Mouse (Mus musculus) embryonic facial prominence, embryonic 15.5 days (tissue): ENCODE data around the gene Zfp64. TPM values are rescaled to one million over a fixed set of nuclear protein-coding genes. Genes with fewer than 3 reads are reported as not detected.

ENCODE experiments used
- ATAC-seq: fragments of 200-750 bp; cut with Nextera tagmentation; 2 replicates; pipeline ENCODE4 v1.8.0; 2017; ENCODE audit warnings: low read depth, moderate TSS enrichment; ENCODE audit not compliant: insufficient number of reproducible peaks, low FRiP score, low TSS enrichment
- H3K27ac ChIP-seq: fragments of 300-500 bp; sonication (generic); replicated peaks from 2 replicates; pipeline ENCODE4 v1.5.1; 2015; ENCODE audit warnings: mild to moderate bottlenecking, inconsistent platforms
- H3K27me3 ChIP-seq: fragments of 300-500 bp; sonication (generic); 2 replicates; pipeline ENCODE4 v1.6.1; 2015; ENCODE audit warnings: inconsistent platforms
- H3K36me3 ChIP-seq: fragments of 300-500 bp; sonication (generic); 2 replicates; pipeline ENCODE4 v1.6.1; 2015; ENCODE audit warnings: mild to moderate bottlenecking, inconsistent platforms
- H3K4me1 ChIP-seq: fragments of 300-500 bp; sonication (generic); 2 replicates; pipeline ENCODE4 v1.6.1; 2015; ENCODE audit warnings: inconsistent platforms
- H3K4me2 ChIP-seq: fragments of 300-500 bp; sonication (generic); replicated peaks from 2 replicates; pipeline ENCODE4 v1.6.1; 2015; ENCODE audit warnings: mild to moderate bottlenecking, inconsistent platforms
- H3K4me3 ChIP-seq: fragments of 300-500 bp; sonication (generic); replicated peaks from 2 replicates; pipeline ENCODE4 v1.5.1; 2015; ENCODE audit warnings: mild to moderate bottlenecking, inconsistent platforms
- H3K9ac ChIP-seq: fragments of 300-500 bp; sonication (generic); 2 replicates; pipeline ENCODE4 v1.6.1; 2015; ENCODE audit warnings: inconsistent platforms
- H3K9me3 ChIP-seq: fragments of 300-500 bp; sonication (generic); replicated peaks from 2 replicates; pipeline ENCODE4 v1.6.1; 2016; ENCODE audit warnings: inconsistent platforms
- WGBS: fragments of 180-500 bp; shearing (Covaris S2); methylation state at CpG from one replicate; pipeline ENCODE4 v1.1.7; 2015; 5-methylcytosine and 5-hydroxymethylcytosine counted together
- polyA plus RNA-seq: library from polyadenylated mRNA; unstranded; fragments of >200 nt; fragmentation: Nextera tagmentation; extraction: Ambion mirVana; gene quantifications from 2 replicates; pipeline ENCODE4 v1.2.1, GENCODE M21; 2015

The Zfp64 gene
- polyA plus RNA-seq, 1 experiment from 2014 or later, result 59.2 TPM

DNA sequence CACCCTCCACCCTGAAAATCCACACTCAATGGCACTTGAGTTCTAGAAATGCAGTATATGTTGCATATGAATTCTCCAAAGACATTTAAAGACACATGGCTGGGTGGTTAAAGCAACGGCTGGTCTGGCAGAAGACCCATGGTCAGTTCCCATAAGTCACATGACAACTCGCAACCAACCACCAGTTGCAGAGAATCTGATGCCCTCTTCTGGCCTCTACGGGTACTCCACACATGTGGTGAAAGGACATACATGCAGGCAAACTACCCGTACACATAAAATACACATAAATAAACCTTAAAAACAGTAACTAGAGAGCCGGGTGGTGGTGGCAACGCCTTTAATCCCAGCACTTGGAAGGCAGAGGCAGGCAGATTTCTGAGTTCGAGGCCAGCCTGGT, 60.6 kb downstream of the Zfp64 start:
- Histone ChIP-seq H3K36me3 (0 out of 2 replicates have a peak, but pooled peaks cover 5% of the 10 kb centered on the region), H3K4me1 (no peaks in the 10 kb centered on the region), H3K9ac (no peak overlapping the region), H3K4me2 (no peak overlapping the region), H3K4me3 (no peak overlapping the region), H3K9me3 (no peaks in the 10 kb centered on the region), H3K27ac (no peak overlapping the region), H3K27me3 (no peaks in the 10 kb centered on the region)
- ATAC-seq, result no peak
- WGBS, result 87% methylated on average over 7 of the region's 7 CpGs

- Histone ChIP-seq H3K27me3 (no peaks in the 10 kb centered on the region), H3K4me3 (no peak overlapping the region), H3K36me3 (0 out of 2 replicates have a peak, but pooled peaks cover 3% of the 10 kb centered on the region), H3K9ac (no peak overlapping the region), H3K9me3 (no peaks in the 10 kb centered on the region), H3K27ac (no peak overlapping the region), H3K4me2 (no peak overlapping the region), H3K4me1 (no peaks in the 10 kb centered on the region)
- no peak for ATAC-seq
- 70% methylated on average over 2 of the region's 2 CpGs for WGBS
Observed at GRCm38 (mm10) chr2:168892057-168892456, 63.3 kb downstream of the Zfp64 start.

DNA sequence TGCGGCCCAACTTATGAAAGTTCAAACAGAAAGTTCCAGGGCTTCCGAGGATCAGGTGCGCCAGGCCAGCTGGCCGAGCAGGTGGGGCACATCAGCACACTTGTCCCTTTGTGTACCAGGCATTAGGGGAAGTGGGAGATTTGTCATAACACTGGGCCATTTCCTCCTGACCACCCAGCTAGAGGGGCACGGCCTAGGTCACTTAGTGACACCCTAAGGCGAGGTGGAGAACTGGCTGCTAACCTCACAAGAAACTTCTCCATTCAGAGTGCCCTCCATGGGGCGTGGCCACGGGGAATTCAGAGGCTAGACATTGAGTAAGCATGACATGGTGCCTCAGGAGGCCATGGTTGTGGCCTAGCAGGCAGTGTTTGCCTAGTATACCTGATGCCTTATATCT, 70.7 kb downstream of the Zfp64 start:
- no peak for ATAC-seq
- 54% methylated on average over 8 of the region's 8 CpGs for WGBS

GRCm38 (mm10) chr2:168882997-168883396, 72.4 kb downstream of the Zfp64 start:
- Histone ChIP-seq H3K4me2 (no peak overlapping the region), H3K9me3 (no peaks in the 10 kb centered on the region), H3K27me3 (no peaks in the 10 kb centered on the region), H3K27ac (no peak overlapping the region), H3K4me1 (no peaks in the 10 kb centered on the region), H3K36me3 (no peaks in the 10 kb centered on the region), H3K4me3 (no peak overlapping the region), H3K9ac (no peak overlapping the region)
- 100% methylated on average over 1 of the region's 1 CpGs for WGBS
- ATAC-seq, result no peak

More for the DNA sequence above, 70.7 kb downstream of the Zfp64 start:
- H3K4me3 ChIP-seq, result no peak overlapping the region
- no peaks in the 10 kb centered on the region for H3K27me3 ChIP-seq
- no peaks in the 10 kb centered on the region for H3K9me3 ChIP-seq
- no peaks in the 10 kb centered on the region for H3K4me1 ChIP-seq
- no peak overlapping the region for H3K9ac ChIP-seq
- H3K27ac ChIP-seq, result no peak overlapping the region
- no peak overlapping the region for H3K4me2 ChIP-seq
- H3K36me3 ChIP-seq, result no peaks in the 10 kb centered on the region

DNA sequence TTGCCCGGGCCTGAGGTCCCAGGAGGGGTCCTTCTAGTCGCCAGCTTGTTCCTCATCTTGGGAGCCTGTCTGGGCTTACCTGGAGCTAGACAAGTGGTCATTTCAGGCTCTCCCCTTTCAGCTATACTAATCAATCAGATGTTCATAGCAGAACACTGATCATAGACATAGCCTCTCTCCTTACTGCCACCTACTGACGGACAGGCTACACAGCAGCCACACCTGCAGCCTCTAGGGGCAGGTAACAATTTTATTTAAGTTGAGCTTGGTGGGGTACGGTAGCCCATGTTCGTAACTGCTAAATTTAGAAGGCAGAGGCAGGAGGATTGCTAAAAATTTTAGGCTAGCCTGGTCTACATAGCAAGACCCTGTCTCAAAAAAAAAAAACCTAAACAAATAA, 73.5 kb downstream of the Zfp64 start:
- no peaks in the 10 kb centered on the region for H3K27me3 ChIP-seq
- no peaks in the 10 kb centered on the region for H3K4me1 ChIP-seq
- H3K9ac ChIP-seq, result no peak overlapping the region
- no peaks in the 10 kb centered on the region for H3K9me3 ChIP-seq
- no peak for ATAC-seq
- WGBS, result 50% methylated on average over 5 of the region's 5 CpGs
- H3K4me2 ChIP-seq, result no peak overlapping the region
- no peak overlapping the region for H3K4me3 ChIP-seq
- no peaks in the 10 kb centered on the region for H3K36me3 ChIP-seq
- no peak overlapping the region for H3K27ac ChIP-seq

DNA sequence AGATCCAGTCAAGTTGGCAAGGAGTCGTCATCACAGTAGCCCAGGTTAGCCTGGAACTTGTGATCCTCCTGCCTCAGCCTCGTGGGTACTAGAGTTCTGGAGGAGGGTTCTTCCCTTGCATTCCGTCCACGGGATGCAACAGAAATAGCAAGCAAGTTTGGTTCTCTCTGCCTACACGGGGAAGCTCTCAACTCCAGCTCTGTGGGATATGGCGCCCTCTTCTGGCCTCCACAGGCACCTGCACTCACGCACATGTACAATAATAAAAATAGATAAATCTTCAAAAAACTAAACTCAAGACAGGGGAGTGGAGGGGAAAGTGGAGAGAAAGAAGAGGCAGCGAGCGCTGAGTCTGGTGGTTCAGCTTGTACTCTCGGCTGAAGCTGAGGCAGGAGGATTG, 75.8 kb downstream of the Zfp64 start:
- 80% methylated on average over 10 of the region's 10 CpGs for WGBS
- Histone ChIP-seq H3K4me3 (no peak overlapping the region), H3K27ac (no peak overlapping the region), H3K4me1 (no peaks in the 10 kb centered on the region), H3K36me3 (no peaks in the 10 kb centered on the region), H3K9ac (no peak overlapping the region), H3K9me3 (no peaks in the 10 kb centered on the region), H3K27me3 (no peaks in the 10 kb centered on the region), H3K4me2 (no peak overlapping the region)
- ATAC-seq, result no peak

DNA sequence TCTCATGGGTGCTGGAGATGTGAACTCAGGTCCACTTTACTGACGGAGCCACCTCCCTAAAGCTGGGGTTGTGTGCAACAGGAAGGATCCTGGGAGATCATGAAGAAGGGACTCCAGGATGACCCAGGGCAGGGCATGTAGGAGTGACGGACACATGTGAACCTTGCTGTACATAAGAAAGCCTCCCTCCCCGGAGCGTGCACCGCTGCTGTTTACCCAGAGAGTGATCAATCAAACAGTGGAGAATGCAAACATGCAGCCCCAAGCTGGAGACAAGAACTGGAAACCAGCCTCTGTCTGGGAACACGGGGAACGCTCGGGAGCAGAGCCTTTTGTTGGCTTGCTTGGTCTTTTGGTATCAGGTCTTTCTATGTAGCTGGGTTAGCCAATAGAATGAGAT, 76.7 kb downstream of the Zfp64 start:
- no peak for ATAC-seq
- Histone ChIP-seq H3K36me3 (no peaks in the 10 kb centered on the region), H3K9me3 (no peaks in the 10 kb centered on the region), H3K4me1 (no peaks in the 10 kb centered on the region; the same call in 1 of the 2 replicates), H3K9ac (no peak overlapping the region), H3K4me2 (no peak overlapping the region), H3K27ac (no peak overlapping the region), H3K4me3 (no peak overlapping the region), H3K27me3 (no peaks in the 10 kb centered on the region)
- 92% methylated on average over 8 of the region's 8 CpGs for WGBS

DNA sequence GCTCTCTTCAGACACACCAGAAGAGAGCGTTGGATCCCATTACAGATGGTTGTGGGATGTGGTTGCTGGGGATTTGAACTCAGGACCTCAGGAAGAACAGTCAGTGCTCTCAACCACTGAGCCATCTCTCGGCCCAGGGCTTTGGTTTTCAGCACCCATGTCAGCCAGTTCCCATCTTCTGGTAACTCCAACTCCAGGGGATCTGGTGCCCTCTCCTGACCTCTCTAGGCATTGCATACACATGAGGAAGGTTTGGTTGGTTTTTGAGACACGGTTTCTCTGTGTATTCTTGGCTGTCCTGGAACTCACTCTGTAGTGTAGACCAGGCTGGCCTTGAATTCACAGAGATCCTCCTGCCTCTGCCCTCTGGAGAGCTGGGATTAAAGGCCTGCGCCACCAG, 77.2 kb downstream of the Zfp64 start:
- H3K9me3 ChIP-seq, result no peaks in the 10 kb centered on the region
- no peak overlapping the region for H3K4me3 ChIP-seq
- peaks cover 2% of the 10 kb centered on the region for H3K4me1 ChIP-seq
- no peak overlapping the region for H3K9ac ChIP-seq
- H3K4me2 ChIP-seq, result no peak overlapping the region
- WGBS, result 85% methylated on average over 4 of the region's 4 CpGs
- ATAC-seq, result no peak
- no peaks in the 10 kb centered on the region for H3K36me3 ChIP-seq
- H3K27me3 ChIP-seq, result no peaks in the 10 kb centered on the region
- H3K27ac ChIP-seq, result no peak overlapping the region

- Histone ChIP-seq H3K36me3 (no peaks in the 10 kb centered on the region), H3K4me2 (no peak overlapping the region), H3K9ac (no peak overlapping the region), H3K9me3 (no peaks in the 10 kb centered on the region), H3K27me3 (no peaks in the 10 kb centered on the region), H3K27ac (no peak overlapping the region), H3K4me1 (peaks cover 15% of the 10 kb centered on the region), H3K4me3 (no peak overlapping the region)
- ATAC-seq, result no peak
- WGBS, result 87% methylated on average over 10 of the region's 10 CpGs
Observed at GRCm38 (mm10) chr2:168876631-168877030, 78.8 kb downstream of the Zfp64 start.

- no peak for ATAC-seq
- Histone ChIP-seq H3K27ac (no peak overlapping the region), H3K4me1 (peaks cover 15% of the 10 kb centered on the region), H3K36me3 (no peaks in the 10 kb centered on the region), H3K9ac (no peak overlapping the region), H3K4me3 (no peak overlapping the region), H3K4me2 (no peak overlapping the region), H3K27me3 (no peaks in the 10 kb centered on the region), H3K9me3 (no peaks in the 10 kb centered on the region)
- WGBS, result 76% methylated on average over 6 of the region's 6 CpGs
Observed at GRCm38 (mm10) chr2:168874498-168874897, 80.9 kb downstream of the Zfp64 start.

DNA sequence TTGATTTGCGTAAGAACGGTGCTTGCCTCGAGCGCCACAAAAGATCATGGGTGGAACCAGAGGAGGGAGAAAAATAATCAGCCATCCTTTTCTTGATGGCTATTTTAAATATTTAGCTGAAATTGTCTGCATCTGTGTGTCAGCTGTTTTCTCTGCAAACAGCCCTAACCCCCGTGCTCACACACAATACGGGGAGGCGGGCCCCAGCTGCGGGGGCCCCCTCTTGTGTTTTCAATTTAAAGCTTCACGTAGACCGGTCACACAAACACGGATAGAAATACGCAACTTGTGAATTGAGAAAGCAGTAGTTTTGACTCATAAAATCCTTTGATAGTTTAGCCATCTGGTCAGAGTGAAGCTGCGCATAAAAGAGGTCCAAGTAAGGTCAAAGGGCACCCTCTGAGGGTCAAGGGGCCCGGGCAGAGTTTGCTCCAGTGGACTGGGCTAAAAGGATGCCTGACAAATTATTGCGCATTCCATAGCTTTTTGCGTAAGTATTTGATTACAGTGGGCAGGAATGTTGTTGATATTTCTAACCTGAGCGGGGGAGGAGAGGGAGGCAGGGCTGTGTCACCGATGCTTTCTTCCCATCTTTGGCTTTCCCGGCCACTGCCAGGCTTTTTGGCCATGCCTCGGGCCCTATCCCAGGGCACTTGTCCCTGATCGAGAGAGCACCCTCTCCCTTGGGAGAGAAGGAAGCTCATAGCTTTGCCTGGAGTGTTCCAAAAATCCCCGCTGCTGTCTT, 83.4 kb downstream of the Zfp64 start:
- H3K27ac ChIP-seq, result peak overlapping the region; percentile 79
- H3K4me2 ChIP-seq, result peak overlapping the region; percentile 48
- WGBS, result 11% methylated on average over 22 of the region's 22 CpGs
- H3K9ac ChIP-seq, result no peak overlapping the region
- no peak for ATAC-seq
- peaks cover 15% of the 10 kb centered on the region for H3K4me1 ChIP-seq
- no peaks in the 10 kb centered on the region for H3K9me3 ChIP-seq
- no peaks in the 10 kb centered on the region for H3K27me3 ChIP-seq
- no peaks in the 10 kb centered on the region for H3K36me3 ChIP-seq
- H3K4me3 ChIP-seq, result peak overlapping the region; percentile 19

GRCm38 (mm10) chr2:168870480-168870879, 84.9 kb downstream of the Zfp64 start:
- H3K4me2 ChIP-seq, result no peak overlapping the region
- H3K36me3 ChIP-seq, result no peaks in the 10 kb centered on the region
- peaks cover 15% of the 10 kb centered on the region for H3K4me1 ChIP-seq
- ATAC-seq, result no peak
- 65% methylated on average over 4 of the region's 4 CpGs for WGBS
- no peak overlapping the region for H3K4me3 ChIP-seq
- no peaks in the 10 kb centered on the region for H3K9me3 ChIP-seq
- H3K27ac ChIP-seq, result no peak overlapping the region
- no peaks in the 10 kb centered on the region for H3K27me3 ChIP-seq
- H3K9ac ChIP-seq, result no peak overlapping the region
